10 mouse cellular contexts compared by ENCODE assay signal in genomic region chr14:64546787-64547186, GRCm38 (mm10).
DNase-seq lines count a peak whose midpoint lies in the region; ATAC-seq and TF ChIP-seq lines count a peak whose summit lies in the region.
"Had no signal": no experiment of that assay in that cellular context is flagged by ENCODE, and none has a peak within 500 bp of the region (broad histone marks: within the 10 kb centered on the region; RNA-seq: fewer than 3 reads in every experiment).

No protein-coding gene starts in this region.

- no peak for TF ChIP-seq EP300 in liver, embryonic 14.5 days (IDR thresholded peaks at IDR 0.05; ENCODE audit: low read depth)

- H3K4me1 ChIP-seq in liver, embryonic 14.5 days (replicated peaks; ENCODE audit: control insufficient read depth in 2 of 2, insufficient read depth in 2 of 2, low read length in 1 of 2): no peaks in the 10 kb centered on the region
- H3K4me1 ChIP-seq: heart, embryonic 13.5 days; neural tube, embryonic 12.5 days had no signal

- no peaks in the 10 kb centered on the region for H3K9me3 ChIP-seq in liver, embryonic 14.5 days (ENCODE audit: control insufficient read depth, low read length)
- H3K9me3 ChIP-seq: heart, embryonic 13.5 days; neural tube, embryonic 12.5 days had no signal

- CTCF ChIA-PET in Patski (lab: Charles Lee): no interaction called here

- no peak overlapping the region for H3K27ac ChIP-seq in liver, embryonic 14.5 days
- H3K27ac ChIP-seq: heart, embryonic 13.5 days; neural tube, embryonic 12.5 days had no signal

- peak; percentile 11 to 50 for DNase-seq in heart, adult 18-20 months
- no peak for DNase-seq in heart, postnatal 25 days (ENCODE audit: low spot score)
- peak; percentile 27 for DNase-seq in Patski (ENCODE audit: low read depth, low spot score)
- peak; percentile 13 for DNase-seq in gastrocnemius, postnatal 25 days
- DNase-seq in liver, embryonic 14.5 days (ENCODE audit: low read depth in 3 of 3, low spot score in 3 of 3): peak in 2 of 3 experiments; percentile 9 to 11
- DNase-seq in thymus, postnatal 25 days: peak; percentile 27
- DNase-seq in left cerebral cortex, postnatal 4 days: no peak
- no peak for DNase-seq in layer of hippocampus, adult 9-10 months (ENCODE audit: low spot score)

- intact Hi-C loops in heart, postnatal 25 days (cut with DNase I): no loop called here
- intact Hi-C loops in left cerebral cortex, postnatal 4 days (cut with DNase I): no loop called here

- peak; percentile 51 for ATAC-seq in Patski
- no peak for ATAC-seq in liver, embryonic 14.5 days (ENCODE audit: insufficient read depth)

- no peaks in the 10 kb centered on the region for H3K36me3 ChIP-seq in liver, embryonic 14.5 days (replicated peaks; ENCODE audit: control insufficient read depth, insufficient read depth, low read depth)
- H3K36me3 ChIP-seq: heart, embryonic 13.5 days; neural tube, embryonic 12.5 days had no signal

- WGBS in liver, embryonic 14.5 days (ENCODE audit: insufficient replicate concordance): 2% methylated on average over 4 of the region's 4 CpGs

- no peak for TF ChIP-seq CTCF in Patski (IDR thresholded peaks at IDR 0.05)
- no peak for TF ChIP-seq CTCF in liver, embryonic 14.5 days (IDR thresholded peaks at IDR 0.05; ENCODE audit: low read depth)

- POLR2A ChIA-PET in Patski (lab: Charles Lee): no interaction called here

- in situ Hi-C loops in Patski (cut with MboI; ENCODE audit: low pct_unique_long_range_greater_than_20kb): no loop called here

- no peak overlapping the region for H3K9ac ChIP-seq in liver, embryonic 14.5 days (replicated peaks)
- H3K9ac ChIP-seq: heart, embryonic 13.5 days; neural tube, embryonic 12.5 days had no signal

- H3K27me3 ChIP-seq in Patski: peaks cover 21% of the 10 kb centered on the region
- H3K27me3 ChIP-seq in liver, embryonic 14.5 days (ENCODE audit: control insufficient read depth, insufficient read depth, low read length): no peaks in the 10 kb centered on the region
- H3K27me3 ChIP-seq: heart, embryonic 13.5 days; neural tube, embryonic 12.5 days had no signal

- no peak overlapping the region for H3K4me2 ChIP-seq in liver, embryonic 14.5 days (ENCODE audit: low read depth)
- H3K4me2 ChIP-seq: heart, embryonic 13.5 days; neural tube, embryonic 12.5 days had no signal

- H3K4me3 ChIP-seq in liver, embryonic 14.5 days (ENCODE audit: insufficient read depth in 1 of 2, low read depth in 2 of 2, low read length in 2 of 2): no peak overlapping the region
- H3K4me3 ChIP-seq: heart, embryonic 13.5 days; neural tube, embryonic 12.5 days had no signal

Comparison
In these comparisons a context has a peak if more than half of its experiments do, and no peak if none do; other contexts are left out.
1. DNase-seq: peak in heart, adult 18-20 months (2 of 2), Patski (single experiment), gastrocnemius, postnatal 25 days (single experiment), liver, embryonic 14.5 days (2 of 3) and thymus, postnatal 25 days (single experiment); none in heart, postnatal 25 days (single experiment), left cerebral cortex, postnatal 4 days (single experiment) and layer of hippocampus, adult 9-10 months (single experiment).